Mouse (Mus musculus) heart, postnatal 36 days (tissue): Measurements from ENCODE around the gene Kcna2. TPM values are rescaled to one million over a fixed set of nuclear protein-coding genes. Genes with fewer than 3 reads are reported as not detected.

Experiments used
- DNase-seq, 2 experiments: peaks; one replicate each; pipeline ENCODE4 v3.0.0; 2021 to 2022
- intact Hi-C: fragments of 180-260 bp; cut with DNase I; formaldehyde crosslinking; loops from one replicate; pipeline ENCODE4 v1.15.1; 2025
- total RNA-seq, 2 experiments: library from RNA; stranded (reverse); gene quantifications; 2 replicates each; pipeline ENCODE4 v1.2.3; 2021

The Kcna2 gene
- total RNA-seq: 1 to 10 TPM; 1.6 to 1.8 TPM

GRCm38 (mm10) chr3:107100811-107101455 is at the start of gene Kcna2:
Gene Kcna2, plus strand, starts transcription at chr3:107101146.
- DNase-seq: no peak
- intact Hi-C loops: no loop called here

GRCm38 (mm10) chr3:107061468-107061867 is 39.5 kb upstream of the Kcna2 start:
- intact Hi-C loops: no loop called here
- no peak for DNase-seq

DNA sequence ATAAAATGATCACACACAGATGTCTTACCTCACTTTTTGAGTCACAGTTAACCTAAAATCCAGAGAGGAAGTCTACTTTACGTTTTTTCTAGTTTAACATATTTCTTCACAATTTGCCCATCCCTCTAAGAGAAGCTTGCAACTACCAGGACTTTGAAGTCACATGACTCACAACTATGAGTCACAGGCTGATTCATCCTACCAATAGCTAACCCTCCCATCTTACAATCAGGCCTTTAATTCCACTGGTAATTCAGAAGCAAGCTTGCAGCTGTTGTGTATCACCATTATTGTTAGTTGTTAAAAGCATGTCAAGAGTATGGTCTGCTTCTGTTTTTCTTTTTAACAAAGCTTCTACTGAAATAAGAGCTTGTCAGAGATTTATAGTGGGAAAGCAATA is 38.2 kb upstream of the Kcna2 start:
- DNase-seq: no peak
- intact Hi-C loops: no loop called here

DNA sequence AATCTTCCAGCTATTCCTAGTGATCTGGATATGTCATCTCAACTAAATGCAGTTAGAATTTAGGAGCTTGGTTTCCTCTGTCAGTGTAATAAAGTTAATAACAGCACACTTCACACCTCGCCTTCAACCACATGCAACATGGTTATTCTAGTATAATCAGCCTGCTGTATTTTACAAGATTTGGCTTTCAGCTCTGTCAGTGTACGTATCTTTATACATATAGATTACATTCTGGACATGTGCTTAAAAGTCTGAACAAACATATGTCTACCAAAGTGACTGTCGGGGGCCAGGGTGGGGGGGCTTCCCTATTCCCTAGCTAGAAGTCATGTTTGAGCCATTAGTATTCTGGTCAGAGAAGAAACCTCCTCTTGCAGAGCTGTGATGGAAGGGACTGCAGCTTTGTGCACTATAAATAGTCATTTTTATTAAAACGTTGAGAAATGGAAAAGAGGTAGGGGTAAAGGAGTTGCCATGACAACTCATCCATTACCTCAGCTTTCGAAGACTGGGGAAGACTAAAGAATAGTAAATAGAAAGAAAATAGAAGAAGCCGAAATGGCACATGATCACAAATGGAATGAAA is 35.3 kb upstream of the Kcna2 start:
- intact Hi-C loops: no loop called here
- DNase-seq: no peak

DNA sequence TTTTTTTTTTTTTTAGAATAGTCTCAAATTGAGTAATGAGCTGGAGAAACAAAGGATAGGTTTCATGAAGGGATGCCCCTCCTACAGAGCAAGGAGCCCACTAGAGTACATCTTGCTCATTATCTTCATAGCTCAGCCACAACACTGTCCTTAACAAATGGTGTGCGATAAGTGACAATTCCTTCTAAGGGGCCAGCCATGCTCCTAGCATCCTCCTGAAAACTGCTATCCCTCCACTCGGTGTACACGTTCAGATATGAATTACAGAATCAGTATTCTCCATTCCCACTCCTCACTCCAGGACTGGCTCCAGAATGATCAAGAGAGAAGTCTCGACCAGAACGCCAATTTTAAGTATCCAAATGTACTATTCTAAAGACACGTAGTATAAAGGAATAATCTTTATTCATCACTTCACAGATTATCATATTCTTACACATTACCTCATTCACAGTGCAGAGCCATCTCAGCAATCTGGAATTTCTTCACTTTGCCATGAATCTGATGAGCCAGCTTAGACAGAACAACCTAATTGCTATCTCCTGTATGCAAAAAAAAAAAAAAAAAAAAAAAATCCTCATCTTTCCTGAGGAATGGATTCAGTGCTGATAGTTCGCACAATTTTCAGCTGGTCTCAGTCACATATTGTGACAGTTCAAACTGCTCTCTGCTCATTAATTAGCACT is 34.6 kb upstream of the Kcna2 start:
- intact Hi-C loops: no loop called here

GRCm38 (mm10) chr3:107067245-107067644 is 33.7 kb upstream of the Kcna2 start:
- intact Hi-C loops: no loop called here
- DNase-seq: no peak

More for the DNA sequence above, 34.6 kb upstream of the Kcna2 start:
- no peak for DNase-seq

GRCm38 (mm10) chr3:107073863-107074262 is 27.1 kb upstream of the Kcna2 start:
- no peak for DNase-seq
- intact Hi-C loops: no loop called here

DNA sequence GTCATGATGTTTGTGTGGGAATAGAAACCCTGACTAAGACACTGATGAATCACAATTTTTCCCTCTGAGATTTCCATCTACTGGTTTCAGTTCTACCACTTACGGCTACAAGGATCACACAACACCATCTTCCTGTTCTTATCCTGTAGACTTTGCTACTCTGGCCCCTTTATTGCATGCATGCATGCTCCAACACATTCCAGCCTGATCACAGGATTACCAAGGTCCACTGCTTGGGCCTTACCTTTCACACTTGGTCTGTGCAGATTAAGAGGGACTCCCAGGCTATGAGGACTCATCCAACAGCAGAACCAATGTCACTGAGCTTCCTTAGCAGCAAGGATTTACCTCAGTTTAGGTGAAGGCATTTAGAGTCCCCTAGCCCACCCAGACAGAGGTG is 25.2 kb upstream of the Kcna2 start:
- intact Hi-C loops: no loop called here
- no peak for DNase-seq

DNA sequence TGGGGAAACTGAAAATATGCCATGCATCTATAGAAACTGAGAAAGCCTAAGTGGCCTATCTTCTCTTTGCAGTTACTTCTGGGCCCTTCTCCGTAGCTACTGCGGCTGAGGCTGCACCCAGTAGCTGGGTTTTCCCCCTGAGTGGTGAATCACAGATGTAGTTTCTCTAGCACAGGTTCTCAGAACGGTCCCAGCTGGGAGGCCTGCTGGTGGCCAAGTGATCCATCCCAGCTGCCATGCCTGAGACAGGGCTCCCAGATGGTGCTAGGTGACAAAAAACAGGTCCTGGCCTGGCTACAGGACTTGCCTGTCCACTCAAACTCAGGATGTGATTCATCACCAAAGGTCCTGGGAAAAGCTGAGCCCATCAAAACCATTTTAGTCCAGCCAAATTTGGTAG is 24.3 kb upstream of the Kcna2 start:
- intact Hi-C loops: no loop called here

DNA sequence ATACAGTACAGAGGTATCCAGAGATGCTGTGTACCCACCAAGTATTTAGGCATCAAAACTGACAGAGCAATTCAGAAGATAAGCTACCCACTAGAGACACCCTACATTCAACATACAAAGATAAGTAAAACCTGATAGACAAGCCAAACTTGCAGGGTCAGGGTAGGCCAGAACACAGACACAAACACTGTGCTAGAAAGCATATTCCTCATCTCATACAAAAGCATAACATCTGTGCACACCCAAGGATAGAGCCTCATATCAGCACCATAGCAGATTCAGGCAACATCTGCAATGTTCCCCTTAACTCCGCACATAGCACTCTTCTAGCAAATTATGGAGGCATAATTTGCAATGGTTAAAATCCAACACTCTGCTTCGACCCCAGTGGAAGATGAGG is 23.8 kb upstream of the Kcna2 start:
- intact Hi-C loops: no loop called here

More for the DNA sequence above, 24.3 kb upstream of the Kcna2 start:
- DNase-seq: no peak

DNA sequence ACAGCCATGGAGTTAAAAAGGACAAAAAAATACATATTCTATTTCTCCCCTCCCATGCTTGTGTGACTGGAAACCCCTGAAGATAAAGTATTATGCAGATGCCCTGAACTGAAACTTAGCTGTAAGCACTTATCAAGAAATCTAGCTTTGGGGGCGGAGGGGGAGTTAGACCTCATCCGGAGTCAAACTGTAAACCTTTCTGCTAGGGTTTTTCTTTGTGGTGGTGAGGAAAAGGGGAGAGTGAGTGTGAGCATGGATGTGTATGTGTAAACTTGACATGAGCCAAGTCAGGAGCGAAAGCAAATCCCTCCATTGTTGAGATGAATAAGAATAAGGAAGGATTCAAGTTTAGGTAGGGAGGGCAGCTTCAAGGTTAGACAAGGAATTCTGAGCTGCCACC is 20.1 kb upstream of the Kcna2 start:
- intact Hi-C loops: loop anchor here (1.0 to 2.0 kb wide), 2 partner anchors 141 to 176 kb away; no protein-coding TSS in a partner anchor
- DNase-seq: no peak

More for the DNA sequence above, 23.8 kb upstream of the Kcna2 start:
- DNase-seq: no peak

DNA sequence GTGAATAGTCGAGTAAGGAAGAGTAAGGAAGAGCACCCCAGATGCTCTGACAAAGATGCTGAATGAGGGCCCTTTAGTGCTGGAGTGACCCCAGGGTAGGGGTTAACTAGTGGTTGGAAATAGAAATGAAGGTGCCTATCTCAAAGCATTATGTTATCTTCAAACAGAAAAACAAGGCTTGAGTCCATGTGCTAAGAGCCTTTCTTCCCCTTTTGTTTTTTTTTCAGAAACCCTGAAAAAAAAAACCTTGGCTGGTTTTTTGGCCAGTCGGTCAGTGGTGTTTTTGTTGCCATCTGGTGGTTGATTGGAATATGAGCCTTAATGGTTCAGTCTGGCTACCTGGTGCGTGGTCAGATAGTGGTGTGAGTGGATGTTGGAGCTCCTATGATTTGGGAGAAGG is 19.7 kb upstream of the Kcna2 start:
- intact Hi-C loops: loop anchor here (1.0 to 2.0 kb wide), 2 partner anchors 141 to 176 kb away; no protein-coding TSS in a partner anchor
- DNase-seq: no peak

- intact Hi-C loops: no loop called here
- no peak for DNase-seq
Observed at GRCm38 (mm10) chr3:107084586-107084985, 16.4 kb upstream of the Kcna2 start.

GRCm38 (mm10) chr3:107087410-107087809 is 13.5 kb upstream of the Kcna2 start:
- no peak for DNase-seq
- intact Hi-C loops: no loop called here

GRCm38 (mm10) chr3:107088820-107089219 is 12.1 kb upstream of the Kcna2 start:
- intact Hi-C loops: no loop called here
- no peak for DNase-seq

- DNase-seq: no peak
- intact Hi-C loops: no loop called here
Observed at GRCm38 (mm10) chr3:107089475-107089874, 11.5 kb upstream of the Kcna2 start.

GRCm38 (mm10) chr3:107090001-107090400 is 10.9 kb upstream of the Kcna2 start:
- DNase-seq: no peak
- intact Hi-C loops: loop anchor here (5.0 kb wide), 2 partner anchors 187 to 377 kb away; partner anchors contain the start of gene Lamtor5

DNA sequence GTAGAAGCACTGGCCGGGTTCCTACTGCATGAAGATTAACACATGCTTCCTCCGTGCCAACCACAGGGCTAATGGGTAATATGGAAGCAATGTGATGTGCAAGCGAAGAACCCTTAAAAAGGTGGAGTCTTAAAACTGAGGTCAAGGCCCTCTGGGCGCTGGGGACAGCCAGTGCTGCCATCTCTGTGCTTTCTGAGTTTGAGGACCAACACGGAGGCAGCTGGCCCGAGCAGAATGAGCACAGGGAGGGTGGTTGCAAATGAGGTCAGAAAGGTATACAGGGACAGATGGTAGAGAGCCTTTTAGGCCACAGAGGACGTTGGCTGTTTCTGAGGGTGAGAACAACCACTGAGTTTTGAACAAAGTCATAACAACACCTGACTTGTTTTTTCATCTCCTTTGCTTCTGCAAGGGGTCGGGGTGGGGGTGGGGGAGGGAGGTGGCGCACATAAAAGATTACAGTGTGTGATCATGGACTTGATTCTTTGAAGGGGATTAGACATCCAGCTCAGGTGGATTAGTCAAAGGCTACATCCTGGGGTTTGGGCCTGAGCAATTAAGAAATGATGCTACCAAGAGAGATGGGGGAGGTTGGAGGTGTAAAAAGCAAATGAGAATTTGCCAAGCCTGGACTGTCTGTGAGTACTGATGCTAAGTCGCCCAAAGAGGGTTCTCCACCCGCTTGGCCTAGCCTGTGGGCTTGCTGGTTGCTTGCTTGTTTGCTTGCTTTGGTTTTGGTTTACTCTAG is 10.4 kb upstream of the Kcna2 start:
- DNase-seq: no peak
- intact Hi-C loops: loop anchor here (5.0 kb wide), 2 partner anchors 187 to 377 kb away; partner anchors contain the start of gene Lamtor5

GRCm38 (mm10) chr3:107094028-107094427 is 6.9 kb upstream of the Kcna2 start:
- intact Hi-C loops: loop anchor here (1.0 to 5.0 kb wide), 4 partner anchors 55 to 373 kb away; partner anchors contain the start of gene Lamtor5
- DNase-seq: peak; percentile 51 to 56

DNA sequence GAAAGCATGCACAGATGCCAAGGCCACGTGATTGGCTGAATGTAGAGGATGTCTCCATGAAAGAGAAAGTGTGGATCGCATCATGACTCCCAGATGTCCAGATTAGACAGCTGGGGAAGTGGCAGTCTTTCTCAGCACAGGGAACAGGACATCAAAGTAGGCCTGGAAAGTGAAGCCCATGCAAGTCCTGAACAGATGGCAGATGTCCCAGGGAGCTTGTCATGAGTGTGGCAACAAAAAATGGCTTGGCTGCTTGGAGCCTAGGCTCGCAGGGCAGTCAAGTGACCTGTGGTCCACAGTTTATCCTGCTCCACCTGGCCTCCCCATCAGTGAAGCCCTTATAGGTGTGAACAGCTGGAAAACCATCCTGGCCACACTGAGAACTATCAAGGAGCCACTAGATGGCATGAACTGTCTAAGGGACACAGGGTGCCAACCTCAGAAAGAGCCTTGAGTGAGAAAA is 4.6 kb upstream of the Kcna2 start:
- intact Hi-C loops: no loop called here

DNA sequence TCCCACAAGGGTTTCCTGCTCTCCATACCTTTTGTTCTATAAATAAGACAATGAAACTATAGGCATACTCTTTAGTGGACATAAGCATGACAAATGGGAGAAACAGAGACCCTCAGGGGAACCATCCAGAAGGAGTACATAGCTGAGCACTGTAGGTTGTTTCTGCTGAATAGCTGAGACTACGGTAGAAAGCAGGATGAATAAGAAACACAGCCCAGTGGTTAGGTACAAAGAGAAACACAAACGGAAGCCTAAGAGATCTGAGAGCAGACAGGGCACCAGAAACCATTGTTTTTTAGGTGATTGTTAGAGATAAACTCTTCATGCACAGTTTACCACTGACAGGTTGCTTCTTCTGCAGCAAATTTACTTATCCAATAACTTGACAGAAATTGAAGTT is 1.1 kb upstream of the Kcna2 start:
- intact Hi-C loops: no loop called here
- no peak for DNase-seq

More for the DNA sequence above, 4.6 kb upstream of the Kcna2 start:
- DNase-seq: no peak
